Mouse (Mus musculus): Measurements from ENCODE around the gene Tspan7. TPM values are rescaled to one million over a fixed set of nuclear protein-coding genes. Genes with fewer than 3 reads are reported as not detected.

The Tspan7 gene
- polyA plus RNA-seq (2015; fragmentation: Nextera tagmentation; extraction: Ambion mirVana): 102 and 105 TPM in 2 replicates

- no peaks in the 10 kb centered on the region for H3K4me1 ChIP-seq
- WGBS: 8% methylated on average over 33 of the region's 41 CpGs
- H3K36me3 ChIP-seq: no peaks in the 10 kb centered on the region
- H3K4me2 ChIP-seq: peak within 1 kb of the TSS; percentile 71
- H3K4me3 ChIP-seq (replicated peaks): peak within 1 kb of the TSS; percentile 54
- H3K9ac ChIP-seq: peak within 1 kb of the TSS; percentile 40
- H3K27me3 ChIP-seq: peaks cover 10% of the 10 kb centered on the region; the same call in 1 of the 2 replicates
- H3K9me3 ChIP-seq (replicated peaks): no peaks in the 10 kb centered on the region
- ATAC-seq (replicated peaks; ENCODE audit: low FRiP score): peak; percentile 85
- H3K27ac ChIP-seq: peak within 1 kb of the TSS; percentile 56; the same call in 1 of the 2 replicates
Measured at GRCm38 (mm10) chrX:10484872-10485569, at the start of gene Tspan7. TSS of gene Tspan7 (plus strand) at chrX:10485158.

GRCm38 (mm10) chrX:10449323-10449980 is 35.5 kb upstream of the Tspan7 start:
- H3K36me3 ChIP-seq: no peaks in the 10 kb centered on the region
- H3K9ac ChIP-seq: no peak overlapping the region
- WGBS: 87% methylated on average over 10 of the region's 10 CpGs
- no peak overlapping the region for H3K27ac ChIP-seq
- no peaks in the 10 kb centered on the region for H3K9me3 ChIP-seq (replicated peaks)
- H3K4me2 ChIP-seq: no peak overlapping the region
- H3K4me1 ChIP-seq: no peaks in the 10 kb centered on the region
- 0 out of 2 replicates have a peak, but pooled peaks cover 2% of the 10 kb centered on the region for H3K27me3 ChIP-seq
- no peak for ATAC-seq (replicated peaks; ENCODE audit: low FRiP score)
- no peak overlapping the region for H3K4me3 ChIP-seq (replicated peaks)

- Histone ChIP-seq H3K4me1 (no peaks in the 10 kb centered on the region), H3K9me3 (replicated peaks) (no peaks in the 10 kb centered on the region), H3K4me3 (replicated peaks) (no peak overlapping the region), H3K27ac (no peak overlapping the region), H3K9ac (no peak overlapping the region), H3K4me2 (no peak overlapping the region), H3K27me3 (0 out of 2 replicates have a peak, but pooled peaks cover 2% of the 10 kb centered on the region), H3K36me3 (no peaks in the 10 kb centered on the region)
- no peak for ATAC-seq (replicated peaks; ENCODE audit: low FRiP score)
- WGBS: 70% methylated on average over 2 of the region's 2 CpGs
Measured at GRCm38 (mm10) chrX:10450143-10451060, 34.6 kb upstream of the Tspan7 start.

- 21% methylated on average over 1 of the region's 1 CpGs for WGBS
- no peaks in the 10 kb centered on the region for H3K4me1 ChIP-seq
Measured at GRCm38 (mm10) chrX:10453798-10454197, 31.2 kb upstream of the Tspan7 start.

GRCm38 (mm10) chrX:10457256-10457655 is 27.7 kb upstream of the Tspan7 start:
- WGBS: 83% methylated on average over 3 of the region's 3 CpGs
- no peak overlapping the region for H3K4me2 ChIP-seq
- no peaks in the 10 kb centered on the region for H3K4me1 ChIP-seq
- ATAC-seq (replicated peaks; ENCODE audit: low FRiP score): no peak
- no peak overlapping the region for H3K4me3 ChIP-seq (replicated peaks)
- H3K36me3 ChIP-seq: no peaks in the 10 kb centered on the region
- H3K9ac ChIP-seq: no peak overlapping the region
- H3K9me3 ChIP-seq (replicated peaks): no peaks in the 10 kb centered on the region
- H3K27ac ChIP-seq: no peak overlapping the region
- peaks cover 8% of the 10 kb centered on the region; the same call in 1 of the 2 replicates for H3K27me3 ChIP-seq

More at GRCm38 (mm10) chrX:10453798-10454197, 31.2 kb upstream of the Tspan7 start:
- no peak overlapping the region for H3K9ac ChIP-seq
- no peak overlapping the region for H3K4me3 ChIP-seq (replicated peaks)
- H3K27me3 ChIP-seq: peaks cover 10% of the 10 kb centered on the region; the same call in 1 of the 2 replicates
- no peaks in the 10 kb centered on the region for H3K9me3 ChIP-seq (replicated peaks)
- H3K27ac ChIP-seq: no peak overlapping the region
- H3K36me3 ChIP-seq: no peaks in the 10 kb centered on the region
- no peak overlapping the region for H3K4me2 ChIP-seq
- ATAC-seq (replicated peaks; ENCODE audit: low FRiP score): no peak

GRCm38 (mm10) chrX:10477088-10477487 is 7.9 kb upstream of the Tspan7 start:
- no peak overlapping the region for H3K9ac ChIP-seq
- no peak overlapping the region for H3K4me3 ChIP-seq (replicated peaks)
- no peaks in the 10 kb centered on the region for H3K36me3 ChIP-seq
- ATAC-seq (replicated peaks; ENCODE audit: low FRiP score): no peak
- no peaks in the 10 kb centered on the region for H3K27me3 ChIP-seq
- H3K9me3 ChIP-seq (replicated peaks): no peaks in the 10 kb centered on the region
- H3K4me1 ChIP-seq: no peaks in the 10 kb centered on the region
- WGBS: 90% methylated on average over 1 of the region's 1 CpGs
- H3K27ac ChIP-seq: no peak overlapping the region
- H3K4me2 ChIP-seq: no peak overlapping the region

GRCm38 (mm10) chrX:10479031-10479886 is 5.7 kb upstream of the Tspan7 start:
- no peak for ATAC-seq (replicated peaks; ENCODE audit: low FRiP score)
- 89% methylated on average over 10 of the region's 10 CpGs for WGBS
- Histone ChIP-seq H3K27ac (no peak overlapping the region), H3K36me3 (no peaks in the 10 kb centered on the region), H3K4me1 (no peaks in the 10 kb centered on the region), H3K9me3 (replicated peaks) (no peaks in the 10 kb centered on the region), H3K27me3 (no peaks in the 10 kb centered on the region), H3K4me2 (no peak overlapping the region), H3K4me3 (replicated peaks) (no peak overlapping the region), H3K9ac (no peak overlapping the region)

- Histone ChIP-seq H3K27ac (no peak overlapping the region), H3K4me2 (no peak overlapping the region), H3K27me3 (0 out of 2 replicates have a peak, but pooled peaks cover 5% of the 10 kb centered on the region), H3K9ac (no peak overlapping the region), H3K4me3 (replicated peaks) (no peak overlapping the region), H3K4me1 (no peaks in the 10 kb centered on the region), H3K36me3 (no peaks in the 10 kb centered on the region), H3K9me3 (replicated peaks) (no peaks in the 10 kb centered on the region)
- WGBS: 83% methylated on average over 4 of the region's 4 CpGs
- no peak for ATAC-seq (replicated peaks; ENCODE audit: low FRiP score)
Measured at GRCm38 (mm10) chrX:10479943-10480342, 5.0 kb upstream of the Tspan7 start.

- Histone ChIP-seq H3K4me3 (replicated peaks) (peak overlapping the region; percentile 54), H3K36me3 (no peaks in the 10 kb centered on the region), H3K27me3 (peaks cover 10% of the 10 kb centered on the region; the same call in 1 of the 2 replicates), H3K27ac (no peak overlapping the region), H3K4me1 (no peaks in the 10 kb centered on the region), H3K9ac (peak overlapping the region; percentile 40), H3K4me2 (peak overlapping the region; percentile 71), H3K9me3 (replicated peaks) (no peaks in the 10 kb centered on the region)
- 12% methylated on average over 27 of the region's 27 CpGs for WGBS
- peak; percentile 87 for ATAC-seq (replicated peaks; ENCODE audit: low FRiP score)
Measured at GRCm38 (mm10) chrX:10485664-10486211, 780 bp downstream of the Tspan7 start.

GRCm38 (mm10) chrX:10498580-10498979 is 13.6 kb downstream of the Tspan7 start:
- ATAC-seq (replicated peaks; ENCODE audit: low FRiP score): no peak
- Histone ChIP-seq H3K27ac (no peak overlapping the region), H3K9me3 (replicated peaks) (no peaks in the 10 kb centered on the region), H3K9ac (no peak overlapping the region), H3K4me3 (replicated peaks) (no peak overlapping the region), H3K36me3 (no peaks in the 10 kb centered on the region), H3K4me2 (no peak overlapping the region), H3K4me1 (no peaks in the 10 kb centered on the region), H3K27me3 (no peaks in the 10 kb centered on the region)
- 71% methylated on average over 2 of the region's 2 CpGs for WGBS

GRCm38 (mm10) chrX:10502616-10503015 is 17.7 kb downstream of the Tspan7 start:
- Histone ChIP-seq H3K27me3 (no peaks in the 10 kb centered on the region), H3K4me3 (replicated peaks) (no peak overlapping the region), H3K4me2 (no peak overlapping the region), H3K36me3 (no peaks in the 10 kb centered on the region), H3K9me3 (replicated peaks) (no peaks in the 10 kb centered on the region), H3K9ac (no peak overlapping the region), H3K4me1 (no peaks in the 10 kb centered on the region), H3K27ac (no peak overlapping the region)
- 45% methylated on average over 2 of the region's 2 CpGs for WGBS
- ATAC-seq (replicated peaks; ENCODE audit: low FRiP score): no peak
